Mouse (Mus musculus): ENCODE measurements around the gene Cdhr3.

The Cdhr3 gene

DNA sequence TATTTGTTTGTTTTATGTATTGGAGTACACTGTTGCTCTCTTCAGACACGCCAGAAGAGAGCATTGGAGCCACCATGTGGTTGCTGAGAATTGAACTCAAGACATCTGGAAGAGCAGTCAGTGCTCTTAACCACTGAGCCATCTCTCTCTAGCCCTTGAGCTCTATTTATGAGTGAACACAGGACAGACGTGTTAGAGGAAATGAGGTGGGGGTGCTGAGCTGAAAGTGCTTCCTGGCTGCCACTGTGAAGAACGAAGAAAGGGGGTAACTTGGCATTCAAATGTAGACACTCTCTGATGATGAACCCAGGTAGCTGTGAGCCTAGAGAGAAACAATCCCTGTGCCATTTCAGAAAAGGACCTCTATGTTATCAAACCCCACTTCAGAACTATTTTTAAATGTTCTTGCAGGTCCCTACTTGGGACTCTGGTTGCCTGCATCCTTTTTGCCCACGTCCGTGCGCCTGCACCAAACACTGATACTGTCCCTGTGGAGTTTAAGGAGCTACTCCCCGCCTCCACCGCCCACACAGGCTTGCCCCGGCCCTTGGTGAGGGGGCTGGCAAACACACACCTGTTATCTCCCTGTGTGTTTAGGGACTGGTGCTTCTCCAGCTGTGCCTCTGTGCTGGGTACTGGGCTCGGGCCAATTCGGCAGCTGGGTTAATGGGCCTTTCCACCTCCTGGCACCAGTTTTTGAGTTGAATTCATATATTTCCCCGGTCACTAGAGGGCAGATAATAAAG is 58.2 kb downstream of the Cdhr3 start:
- no peaks in the 10 kb centered on the region for H3K27me3 ChIP-seq (ENCODE audit: control insufficient read depth, insufficient read depth, low read length, poor library complexity, severe bottlenecking)
- H3K36me3 ChIP-seq (ENCODE audit: control insufficient read depth, insufficient read depth, low read length, poor library complexity, severe bottlenecking) = no peaks in the 10 kb centered on the region
- DNase-seq (ENCODE audit: low read depth, low spot score) = no peak

DNA sequence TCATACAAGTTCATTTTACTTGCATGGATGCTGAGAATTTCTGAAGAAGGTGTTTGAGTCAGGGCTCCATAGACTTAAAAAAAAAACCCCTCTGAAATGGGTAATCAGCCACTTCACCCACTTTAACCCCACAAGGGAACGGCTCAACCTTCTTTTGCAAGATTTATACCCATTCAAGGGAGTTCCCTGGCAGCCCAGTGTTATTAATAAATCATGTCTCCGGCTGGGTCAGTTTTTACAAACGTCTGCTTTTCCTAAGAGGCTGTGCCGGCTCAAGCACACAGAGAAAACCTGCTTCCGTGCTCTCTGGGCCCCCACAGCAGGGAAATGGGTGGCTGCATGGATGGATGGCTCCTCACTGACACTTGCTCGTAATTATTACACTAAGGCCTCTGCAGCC is 59.5 kb downstream of the Cdhr3 start:
- no peaks in the 10 kb centered on the region for H3K27me3 ChIP-seq (ENCODE audit: control insufficient read depth, insufficient read depth, low read length, poor library complexity, severe bottlenecking)
- no peaks in the 10 kb centered on the region for H3K36me3 ChIP-seq (ENCODE audit: control insufficient read depth, insufficient read depth, low read length, poor library complexity, severe bottlenecking)
- DNase-seq (ENCODE audit: low read depth, low spot score) = no peak

DNA sequence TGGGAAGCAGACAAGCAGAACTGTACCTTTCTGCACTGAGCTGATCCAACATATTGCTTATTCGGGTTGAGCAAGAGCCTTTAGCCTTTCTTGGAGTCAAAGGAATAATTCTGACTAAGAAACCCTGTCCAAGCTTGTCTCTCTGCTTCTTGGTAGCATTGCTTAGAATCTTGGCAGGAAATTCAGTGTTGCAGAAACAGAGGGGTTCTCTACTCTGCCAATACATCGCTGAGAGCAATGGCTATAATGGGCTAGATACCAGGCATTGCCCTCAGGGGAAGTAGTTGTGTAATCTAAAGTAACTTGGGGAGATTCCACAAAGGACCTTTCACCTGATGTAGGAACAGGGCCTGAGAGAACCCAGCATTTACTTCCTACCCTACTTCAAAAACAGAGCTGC is 62.1 kb downstream of the Cdhr3 start:
- DNase-seq (ENCODE audit: low read depth, low spot score) = no peak
- no peaks in the 10 kb centered on the region for H3K36me3 ChIP-seq (ENCODE audit: control insufficient read depth, insufficient read depth, low read length, poor library complexity, severe bottlenecking)

DNA sequence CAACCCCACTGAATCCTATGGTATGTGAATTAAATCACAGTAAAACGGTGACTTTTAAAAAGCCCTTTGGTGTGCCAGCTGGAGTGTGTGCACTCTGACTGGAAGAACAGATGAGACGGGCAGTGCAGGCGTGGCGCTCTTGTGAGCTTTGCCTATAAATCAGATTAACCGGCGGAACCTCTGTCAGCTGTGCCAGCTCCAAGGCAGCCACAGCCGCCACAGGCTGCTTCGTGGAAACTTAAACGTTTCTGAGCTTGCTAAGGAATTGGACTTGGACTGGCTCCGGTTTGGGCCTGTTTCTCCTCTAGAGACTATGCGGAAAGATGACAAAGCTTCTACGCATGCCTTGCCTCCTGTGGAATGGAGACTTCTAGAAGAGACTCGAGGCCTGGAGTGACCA is 62.6 kb downstream of the Cdhr3 start:
- DNase-seq (ENCODE audit: low read depth, low spot score) = no peak
- Histone ChIP-seq H3K36me3 (ENCODE audit: control insufficient read depth, insufficient read depth, low read length, poor library complexity, severe bottlenecking) (no peaks in the 10 kb centered on the region), H3K27me3 (ENCODE audit: control insufficient read depth, insufficient read depth, low read length, poor library complexity, severe bottlenecking) (no peaks in the 10 kb centered on the region)

More for the DNA sequence above, 62.1 kb downstream of the Cdhr3 start:
- no peaks in the 10 kb centered on the region for H3K27me3 ChIP-seq (ENCODE audit: control insufficient read depth, insufficient read depth, low read length, poor library complexity, severe bottlenecking)

DNA sequence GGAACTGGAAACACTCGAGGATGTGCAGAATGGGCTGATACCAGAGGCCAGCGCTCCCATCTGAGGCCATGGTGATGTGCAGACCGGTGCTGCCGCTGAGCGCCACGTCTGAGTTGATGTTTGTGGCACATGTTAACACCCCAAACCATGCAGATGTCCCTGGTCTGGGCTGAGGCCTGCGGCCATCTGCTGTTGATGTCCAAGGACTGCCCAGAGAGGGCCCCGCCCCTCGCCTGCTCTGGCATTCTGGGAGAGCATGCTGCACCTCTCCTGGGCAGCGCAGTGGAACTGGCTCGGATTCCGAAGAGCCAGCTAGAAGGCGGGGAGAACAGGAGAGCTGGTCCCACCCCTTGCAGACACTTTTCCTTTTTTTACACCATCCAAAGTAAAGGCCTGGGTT is 64.0 kb downstream of the Cdhr3 start:
- DNase-seq (ENCODE audit: low read depth, low spot score) = no peak
- Histone ChIP-seq H3K27me3 (ENCODE audit: control insufficient read depth, insufficient read depth, low read length, poor library complexity, severe bottlenecking) (no peaks in the 10 kb centered on the region), H3K36me3 (ENCODE audit: control insufficient read depth, insufficient read depth, low read length, poor library complexity, severe bottlenecking) (no peaks in the 10 kb centered on the region)

DNA sequence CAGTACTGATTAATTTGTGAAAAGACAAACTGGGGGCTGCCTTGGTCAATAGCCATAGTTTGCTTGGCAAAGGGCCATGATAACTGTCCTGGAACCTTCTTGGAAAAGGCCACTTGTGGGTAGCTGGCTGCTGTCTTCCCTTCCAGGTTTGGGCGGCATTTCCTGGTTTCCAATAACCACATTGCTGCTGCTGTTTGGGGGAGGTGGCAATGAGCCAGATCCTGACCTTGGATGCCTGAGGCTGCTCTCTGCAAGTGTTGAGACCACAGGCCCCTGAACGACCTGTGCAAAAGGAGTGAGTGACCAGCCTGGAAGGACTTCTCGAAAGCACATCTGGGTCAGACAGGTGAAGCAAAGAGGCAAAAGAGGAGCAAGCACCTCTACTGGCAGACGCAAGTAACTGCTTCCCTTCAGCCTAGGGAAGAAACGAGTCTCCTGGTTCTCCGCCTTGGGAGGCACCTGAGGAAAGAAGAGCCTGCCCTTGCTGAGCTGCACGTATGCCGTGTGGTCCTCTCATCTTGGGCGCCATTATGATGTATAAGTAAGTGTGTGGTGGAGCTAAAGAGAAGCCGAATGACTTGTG is 64.5 kb downstream of the Cdhr3 start:
- no peak for DNase-seq (ENCODE audit: low read depth, low spot score)
- Histone ChIP-seq H3K36me3 (ENCODE audit: control insufficient read depth, insufficient read depth, low read length, poor library complexity, severe bottlenecking) (no peaks in the 10 kb centered on the region), H3K27me3 (ENCODE audit: control insufficient read depth, insufficient read depth, low read length, poor library complexity, severe bottlenecking) (no peaks in the 10 kb centered on the region)

DNA sequence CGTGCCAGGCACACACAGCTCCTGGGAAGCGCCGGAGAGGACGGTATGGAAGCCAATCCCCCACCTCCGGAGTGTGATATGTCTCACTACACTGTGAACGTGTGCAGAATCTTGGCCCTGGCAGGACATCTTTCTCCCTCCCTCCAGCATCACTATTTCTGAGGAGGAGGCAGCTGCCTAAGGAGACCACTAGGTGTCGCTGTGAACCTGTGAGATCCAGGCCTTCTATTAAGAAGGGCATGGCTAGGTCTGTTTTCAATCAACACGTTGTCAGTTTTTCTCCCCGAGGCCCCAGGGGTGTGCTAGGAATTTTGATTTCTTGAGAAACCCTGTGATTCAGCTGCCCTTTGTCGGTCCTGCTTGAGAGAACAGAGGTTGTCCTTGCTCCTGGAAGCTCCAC is 65.6 kb downstream of the Cdhr3 start:
- DNase-seq (ENCODE audit: low read depth, low spot score) = peak; percentile 89
- no peaks in the 10 kb centered on the region for H3K36me3 ChIP-seq (ENCODE audit: control insufficient read depth, insufficient read depth, low read length, poor library complexity, severe bottlenecking)
- no peaks in the 10 kb centered on the region for H3K27me3 ChIP-seq (ENCODE audit: control insufficient read depth, insufficient read depth, low read length, poor library complexity, severe bottlenecking)

DNA sequence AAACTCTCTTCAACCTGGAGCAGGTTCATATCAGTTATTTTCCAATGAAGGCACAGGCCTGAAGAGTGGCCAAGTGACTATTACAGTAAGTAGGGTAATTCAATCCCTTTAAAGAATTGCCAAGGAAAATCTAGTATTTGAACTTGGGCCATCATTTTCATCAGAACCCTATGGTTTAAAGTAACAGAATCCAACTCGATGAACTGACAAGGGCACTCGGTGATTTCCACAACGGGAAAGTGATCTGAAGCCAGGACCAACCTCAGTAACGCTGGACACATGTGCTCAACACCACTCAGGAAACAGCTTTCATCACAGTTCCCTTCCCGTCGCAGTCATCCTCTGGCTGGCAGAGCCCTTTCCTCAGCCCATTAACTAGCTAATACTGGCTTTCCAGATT is 68.2 kb downstream of the Cdhr3 start:
- H3K36me3 ChIP-seq (ENCODE audit: control insufficient read depth, insufficient read depth, low read length, poor library complexity, severe bottlenecking) = no peaks in the 10 kb centered on the region
- H3K27me3 ChIP-seq (ENCODE audit: control insufficient read depth, insufficient read depth, low read length, poor library complexity, severe bottlenecking) = no peaks in the 10 kb centered on the region
- no peak for DNase-seq (ENCODE audit: low read depth, low spot score)

DNA sequence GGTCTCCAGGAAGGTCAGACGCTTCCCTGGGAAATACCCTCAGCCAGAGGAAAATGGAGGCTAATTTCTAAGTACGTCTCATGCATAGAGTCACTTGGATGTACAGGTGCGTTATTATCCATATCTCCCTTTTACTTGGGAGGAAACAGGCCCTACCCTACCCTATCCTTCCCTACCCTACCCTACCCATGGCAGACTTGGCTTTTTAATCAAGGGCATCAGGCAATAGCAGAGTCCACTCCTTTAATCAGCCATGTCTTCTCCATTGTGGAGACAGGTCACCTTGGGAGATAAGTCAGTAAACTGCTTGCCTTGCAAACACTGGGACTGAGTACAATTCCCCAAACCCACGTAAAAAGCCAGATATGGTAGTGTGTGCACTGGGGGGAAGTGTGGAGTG is 70.9 kb downstream of the Cdhr3 start:
- Histone ChIP-seq H3K36me3 (ENCODE audit: control insufficient read depth, insufficient read depth, low read length, poor library complexity, severe bottlenecking) (no peaks in the 10 kb centered on the region), H3K27me3 (ENCODE audit: control insufficient read depth, insufficient read depth, low read length, poor library complexity, severe bottlenecking) (no peaks in the 10 kb centered on the region)
- DNase-seq (ENCODE audit: low read depth, low spot score) = no peak

DNA sequence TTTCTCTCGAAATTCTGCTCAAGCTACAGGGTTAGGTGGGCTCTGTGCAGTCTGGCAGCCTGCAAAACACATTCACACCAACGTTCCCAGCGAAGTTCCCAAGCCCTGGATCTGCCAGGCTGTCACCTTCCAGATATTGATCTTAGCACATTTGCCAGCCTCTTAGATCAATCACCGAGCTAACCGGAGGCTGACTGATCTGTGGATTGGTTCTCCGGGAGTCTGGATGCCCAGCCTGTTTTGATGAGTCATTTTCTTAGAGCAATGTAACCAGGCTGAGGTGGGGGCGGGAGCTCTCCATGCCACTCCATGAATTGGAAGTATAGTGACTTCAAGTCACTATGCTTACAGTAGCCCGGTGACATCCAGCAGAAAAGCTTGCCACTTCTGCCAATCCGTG is 71.5 kb downstream of the Cdhr3 start:
- no peaks in the 10 kb centered on the region for H3K36me3 ChIP-seq (ENCODE audit: control insufficient read depth, insufficient read depth, low read length, poor library complexity, severe bottlenecking)
- no peak for DNase-seq (ENCODE audit: low read depth, low spot score)
- H3K27me3 ChIP-seq (ENCODE audit: control insufficient read depth, insufficient read depth, low read length, poor library complexity, severe bottlenecking) = no peaks in the 10 kb centered on the region

DNA sequence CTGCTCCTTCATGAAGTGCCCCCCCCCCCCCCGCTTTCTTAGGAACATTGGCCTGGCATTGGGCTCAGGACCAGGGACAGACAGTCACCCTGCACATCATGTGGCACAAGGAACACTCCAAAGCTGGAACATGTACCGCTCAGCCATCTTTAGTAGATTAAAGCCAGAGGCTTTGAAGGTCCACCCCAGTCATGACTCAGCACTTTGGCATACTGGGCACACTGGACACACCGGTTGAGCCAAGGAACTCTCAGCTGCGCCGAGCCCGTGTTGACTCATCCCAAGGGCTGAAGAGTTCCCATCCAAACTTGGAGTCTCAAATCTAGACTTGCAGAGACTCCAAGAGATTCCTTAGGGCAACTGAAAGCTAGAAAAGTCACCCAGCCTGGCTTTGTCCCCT is 72.7 kb downstream of the Cdhr3 start:
- no peak for DNase-seq (ENCODE audit: low read depth, low spot score)
- no peaks in the 10 kb centered on the region for H3K27me3 ChIP-seq (ENCODE audit: control insufficient read depth, insufficient read depth, low read length, poor library complexity, severe bottlenecking)

DNA sequence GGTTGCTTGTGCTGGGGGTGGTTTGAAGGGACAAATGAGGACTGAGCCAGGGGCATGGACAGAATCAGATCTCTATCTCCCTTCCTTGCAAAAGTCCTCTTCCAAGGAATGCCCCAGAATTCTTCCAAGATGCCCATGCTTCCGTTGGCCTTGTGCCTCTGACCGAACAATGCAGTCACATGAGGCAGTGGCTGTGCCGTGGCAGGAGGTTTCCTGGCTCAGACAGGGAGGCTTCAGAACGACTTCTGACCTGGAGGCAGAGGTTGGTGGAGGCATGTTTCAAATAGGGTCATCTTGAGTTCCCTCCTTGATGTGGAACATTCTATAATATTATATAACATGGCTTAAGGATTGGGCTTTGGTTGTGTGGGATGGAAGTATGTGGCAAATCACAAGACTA is 74.1 kb downstream of the Cdhr3 start:
- no peak for DNase-seq (ENCODE audit: low read depth, low spot score)
- no peaks in the 10 kb centered on the region for H3K36me3 ChIP-seq (ENCODE audit: control insufficient read depth, insufficient read depth, low read length, poor library complexity, severe bottlenecking)
- H3K27me3 ChIP-seq (ENCODE audit: control insufficient read depth, insufficient read depth, low read length, poor library complexity, severe bottlenecking) = no peaks in the 10 kb centered on the region

More for the DNA sequence above, 72.7 kb downstream of the Cdhr3 start:
- H3K36me3 ChIP-seq (ENCODE audit: control insufficient read depth, insufficient read depth, low read length, poor library complexity, severe bottlenecking) = no peaks in the 10 kb centered on the region

DNA sequence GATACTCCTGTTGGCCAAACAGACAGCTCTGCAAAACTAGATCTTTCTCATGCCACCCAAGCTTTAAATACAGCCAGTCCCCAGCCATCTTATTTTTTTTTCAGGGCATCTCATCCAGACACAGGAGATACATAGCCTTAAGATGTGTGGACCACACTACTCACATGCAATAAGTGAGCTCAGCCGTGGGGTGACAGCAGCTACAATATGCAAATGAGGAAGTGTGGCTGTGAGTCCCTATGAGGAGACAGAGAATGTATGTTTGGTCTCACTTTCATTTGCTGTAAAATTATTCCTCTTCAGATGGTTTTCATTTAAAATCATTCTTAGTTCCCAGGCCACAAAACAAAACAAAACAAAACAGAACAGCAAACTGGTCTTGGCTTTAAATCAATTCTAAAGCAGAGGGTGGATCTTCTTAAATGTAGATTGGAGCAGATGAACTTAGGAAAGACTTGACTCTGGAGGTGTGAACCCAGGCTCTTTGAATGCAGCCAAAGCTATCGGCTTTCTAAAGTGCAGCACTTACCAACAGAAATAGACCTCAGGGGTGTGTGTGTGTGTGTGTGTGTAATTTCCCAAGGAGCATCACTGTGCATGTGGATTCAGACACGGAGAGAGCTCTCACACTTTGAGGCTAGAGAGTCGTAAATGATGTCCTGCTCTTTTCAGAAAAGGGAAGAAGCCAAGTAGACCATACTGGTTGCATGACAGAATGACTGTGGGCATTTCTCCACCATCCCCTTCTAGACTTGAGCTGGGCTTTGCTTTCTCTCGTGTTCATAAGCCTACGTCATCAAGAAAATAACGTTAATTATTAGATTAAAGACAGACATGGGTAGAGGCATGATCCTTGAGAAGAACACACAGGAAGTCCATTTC is 75.6 kb downstream of the Cdhr3 start:
- Histone ChIP-seq H3K36me3 (ENCODE audit: control insufficient read depth, insufficient read depth, low read length, poor library complexity, severe bottlenecking) (no peaks in the 10 kb centered on the region), H3K27me3 (ENCODE audit: control insufficient read depth, insufficient read depth, low read length, poor library complexity, severe bottlenecking) (no peaks in the 10 kb centered on the region)
- peak; percentile 68 for DNase-seq (ENCODE audit: low read depth, low spot score)

DNA sequence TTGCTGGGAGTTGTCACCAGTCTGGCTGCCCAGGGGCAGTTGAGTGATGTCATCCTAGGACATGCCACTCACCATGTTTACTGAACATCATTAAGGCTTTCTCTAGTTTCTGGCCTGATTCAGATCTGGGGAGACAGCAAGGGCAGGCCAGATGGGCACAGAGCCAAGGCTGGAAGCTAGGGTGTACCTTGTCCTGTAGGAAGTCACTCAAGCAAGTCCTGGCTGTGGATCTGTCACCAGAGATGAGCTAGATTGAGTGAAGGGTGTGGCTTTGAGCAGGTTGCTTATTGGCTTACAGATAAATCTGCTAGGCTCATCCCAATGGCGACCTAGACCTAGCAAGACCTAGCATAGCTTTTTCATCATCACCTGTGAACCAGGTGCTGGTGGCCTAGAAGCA is 77.6 kb downstream of the Cdhr3 start:
- H3K27me3 ChIP-seq (ENCODE audit: control insufficient read depth, insufficient read depth, low read length, poor library complexity, severe bottlenecking) = no peaks in the 10 kb centered on the region
- DNase-seq (ENCODE audit: low read depth, low spot score) = no peak
- no peaks in the 10 kb centered on the region for H3K36me3 ChIP-seq (ENCODE audit: control insufficient read depth, insufficient read depth, low read length, poor library complexity, severe bottlenecking)
